In the genomic region with DNA sequence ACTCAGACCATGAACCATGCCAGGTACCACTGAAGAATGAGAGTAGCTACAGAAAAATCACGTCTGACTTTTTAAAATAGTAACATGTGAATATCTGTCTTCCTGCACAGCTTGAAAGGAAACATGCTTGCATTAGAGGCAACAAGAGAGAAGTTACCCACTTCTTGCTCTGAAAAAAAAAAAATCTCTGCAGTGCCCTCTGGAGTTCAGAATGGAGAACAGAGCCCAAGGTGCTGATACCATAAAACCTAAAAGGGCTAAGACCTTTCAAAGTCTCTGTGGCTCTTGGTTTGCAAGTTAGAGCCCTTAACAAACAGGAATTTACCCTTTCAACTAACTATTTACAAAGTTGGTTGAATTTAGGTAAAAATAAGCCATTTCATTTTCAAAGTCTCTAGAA, we compare ENCODE assay signal across 16 mouse cellular contexts.
DNase-seq lines count a peak whose midpoint lies in the region; ATAC-seq and TF ChIP-seq lines count a peak whose summit lies in the region.
"Had no signal": no experiment of that assay in that cellular context is flagged by ENCODE, and none has a peak within 500 bp of the region (broad histone marks: within the 10 kb centered on the region; RNA-seq: fewer than 3 reads in every experiment).

No protein-coding gene starts in this region.

- H3K4me2 ChIP-seq in intestine, postnatal 0 days (replicated peaks; ENCODE audit: low read depth) = no peak overlapping the region
- no peak overlapping the region for H3K4me2 ChIP-seq in intestine, embryonic 15.5 days (replicated peaks)
- H3K4me2 ChIP-seq in liver, embryonic 12.5 days = no peak overlapping the region
- H3K4me2 ChIP-seq: forebrain, embryonic 15.5 days; hindbrain, embryonic 15.5 days; kidney, embryonic 15.5 days; liver, embryonic 11.5 days; neural tube, embryonic 15.5 days had no signal

- ATAC-seq in intestine, postnatal 0 days = no peak
- no peak for ATAC-seq in intestine, embryonic 15.5 days
- ATAC-seq in liver, embryonic 12.5 days = no peak
- ATAC-seq: activated CD4-positive, CD25-positive, alpha-beta regulatory T cell, adult 4 months; forebrain, embryonic 15.5 days had no signal

- peak; percentile 12 for DNase-seq in thymus, postnatal 14 days
- DNase-seq in thymus, postnatal 4 days = no peak
- peak; percentile 48 for DNase-seq in T-cell, adult 2 months (ENCODE audit: low spot score)
- DNase-seq in left cerebral cortex, postnatal 14 days (ENCODE audit: low spot score in 2 of 2) = no peak
- DNase-seq: cerebellum, adult 11 months; gastrocnemius, postnatal 14 days; retina, postnatal 1 day had no signal

- 17% methylated on average over 1 of the region's 1 CpGs for WGBS in intestine, postnatal 0 days
- WGBS in intestine, embryonic 15.5 days = 22% methylated on average over 1 of the region's 1 CpGs
- WGBS in liver, embryonic 12.5 days (ENCODE audit: insufficient replicate concordance) = 13% methylated on average over 1 of the region's 1 CpGs

- H3K27ac ChIP-seq in intestine, postnatal 0 days (ENCODE audit: low read depth, low read length) = no peak overlapping the region
- H3K27ac ChIP-seq in intestine, embryonic 15.5 days = no peak overlapping the region
- H3K27ac ChIP-seq in liver, embryonic 12.5 days = no peak overlapping the region
- H3K27ac ChIP-seq: forebrain, embryonic 15.5 days; hindbrain, embryonic 15.5 days; kidney, embryonic 15.5 days; neural tube, embryonic 15.5 days had no signal

- TF ChIP-seq CTCF in intestine, postnatal 0 days (IDR thresholded peaks at IDR 0.05; ENCODE audit: low read depth) = peak; percentile 34; the same call in 1 of the 2 replicates

- no peaks in the 10 kb centered on the region for H3K36me3 ChIP-seq in intestine, postnatal 0 days (ENCODE audit: control insufficient read depth, insufficient read depth)
- H3K36me3 ChIP-seq in intestine, embryonic 15.5 days = no peaks in the 10 kb centered on the region
- no peaks in the 10 kb centered on the region for H3K36me3 ChIP-seq in liver, embryonic 12.5 days
- H3K36me3 ChIP-seq: forebrain, embryonic 15.5 days; hindbrain, embryonic 15.5 days; kidney, embryonic 15.5 days; neural tube, embryonic 15.5 days had no signal

- no peaks in the 10 kb centered on the region for H3K9me3 ChIP-seq in intestine, postnatal 0 days (ENCODE audit: control insufficient read depth)
- H3K9me3 ChIP-seq in intestine, embryonic 15.5 days = no peaks in the 10 kb centered on the region
- no peaks in the 10 kb centered on the region for H3K9me3 ChIP-seq in liver, embryonic 12.5 days (replicated peaks)
- H3K9me3 ChIP-seq: forebrain, embryonic 15.5 days; hindbrain, embryonic 15.5 days; kidney, embryonic 15.5 days; neural tube, embryonic 15.5 days had no signal

- intact Hi-C loops in left cerebral cortex, postnatal 14 days (cut with DNase I) = no loop called here

- H3K4me1 ChIP-seq in intestine, postnatal 0 days (replicated peaks; ENCODE audit: control insufficient read depth, insufficient read depth, low read length) = no peaks in the 10 kb centered on the region
- no peaks in the 10 kb centered on the region for H3K4me1 ChIP-seq in intestine, embryonic 15.5 days (replicated peaks)
- no peaks in the 10 kb centered on the region for H3K4me1 ChIP-seq in liver, embryonic 12.5 days
- H3K4me1 ChIP-seq: forebrain, embryonic 15.5 days; hindbrain, embryonic 15.5 days; kidney, embryonic 15.5 days; neural tube, embryonic 15.5 days had no signal

- no peak overlapping the region for H3K4me3 ChIP-seq in intestine, postnatal 0 days (ENCODE audit: low read depth, low read length)
- no peak overlapping the region for H3K4me3 ChIP-seq in intestine, embryonic 15.5 days (replicated peaks)
- no peak overlapping the region for H3K4me3 ChIP-seq in liver, embryonic 12.5 days
- H3K4me3 ChIP-seq: forebrain, embryonic 15.5 days; hindbrain, embryonic 15.5 days; kidney, embryonic 15.5 days; neural tube, embryonic 15.5 days had no signal

- H3K27me3 ChIP-seq in intestine, postnatal 0 days (replicated peaks; ENCODE audit: control insufficient read depth, insufficient read depth, low read length) = no peaks in the 10 kb centered on the region
- no peaks in the 10 kb centered on the region for H3K27me3 ChIP-seq in intestine, embryonic 15.5 days (replicated peaks)
- no peaks in the 10 kb centered on the region for H3K27me3 ChIP-seq in liver, embryonic 12.5 days (replicated peaks)
- H3K27me3 ChIP-seq: forebrain, embryonic 15.5 days; hindbrain, embryonic 15.5 days; kidney, embryonic 15.5 days; neural tube, embryonic 15.5 days had no signal

- no peak overlapping the region for H3K9ac ChIP-seq in intestine, postnatal 0 days (ENCODE audit: low read depth, low read length)
- H3K9ac ChIP-seq in intestine, embryonic 15.5 days = no peak overlapping the region
- no peak overlapping the region for H3K9ac ChIP-seq in liver, embryonic 12.5 days
- H3K9ac ChIP-seq: forebrain, embryonic 15.5 days; hindbrain, embryonic 15.5 days; kidney, embryonic 15.5 days; neural tube, embryonic 15.5 days had no signal

Comparison
In these comparisons a context has a peak if more than half of its experiments do, and no peak if none do; other contexts are left out.
1. DNase-seq: peak in thymus, postnatal 14 days (single experiment) and T-cell, adult 2 months (single experiment); none in thymus, postnatal 4 days (single experiment) and left cerebral cortex, postnatal 14 days (0 of 2).